Mouse (Mus musculus) cerebellum, postnatal 4 days (tissue): Measurements from ENCODE around the gene Ostc.

ENCODE experiments used
- DNase-seq, 2 experiments: peaks; one replicate each; pipeline ENCODE4 v3.0.0; 2022; ENCODE audit warnings: low spot score in 2 of 2, mixed read lengths in 1 of 2

The Ostc gene

DNA sequence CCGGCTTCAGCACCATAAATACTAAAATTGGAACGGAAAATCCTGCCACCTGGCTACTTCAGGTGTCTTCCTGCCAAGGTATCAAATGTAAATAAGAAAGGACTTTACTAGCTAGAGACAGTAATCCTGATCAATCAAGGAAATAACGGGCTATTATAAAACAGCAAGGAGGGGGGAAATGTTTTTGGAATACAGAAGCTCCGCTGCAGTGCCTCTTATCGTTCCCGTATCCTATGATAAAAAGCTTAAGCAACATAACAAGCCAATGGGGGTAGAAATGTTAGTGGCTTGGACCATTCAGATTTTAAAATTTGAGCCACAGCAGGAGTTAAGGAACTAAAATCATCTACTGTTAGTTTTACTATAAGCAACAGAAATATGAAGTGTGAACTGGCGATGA, 859 bp upstream of the Ostc start:
- DNase-seq, result no peak

DNA sequence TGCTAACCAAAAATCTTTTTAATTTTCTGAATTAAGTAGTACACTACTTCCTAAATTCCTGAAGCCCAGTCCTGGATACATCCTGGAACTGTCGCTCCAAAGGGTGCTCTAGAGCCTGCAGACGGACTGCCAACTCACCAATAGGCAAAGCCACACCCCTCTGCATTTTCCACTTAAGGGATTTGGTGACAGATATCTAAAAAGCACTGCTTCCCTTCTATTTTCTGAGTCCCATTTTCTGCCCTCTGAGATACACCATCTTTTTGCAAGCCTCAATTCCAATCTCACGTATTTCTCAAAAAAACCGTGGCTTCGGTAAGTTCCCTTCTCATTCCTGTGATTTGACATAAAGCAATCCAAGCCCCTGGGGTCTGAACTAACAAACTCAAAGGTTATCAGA, 715 bp downstream of the Ostc start:
- DNase-seq, result no peak

DNA sequence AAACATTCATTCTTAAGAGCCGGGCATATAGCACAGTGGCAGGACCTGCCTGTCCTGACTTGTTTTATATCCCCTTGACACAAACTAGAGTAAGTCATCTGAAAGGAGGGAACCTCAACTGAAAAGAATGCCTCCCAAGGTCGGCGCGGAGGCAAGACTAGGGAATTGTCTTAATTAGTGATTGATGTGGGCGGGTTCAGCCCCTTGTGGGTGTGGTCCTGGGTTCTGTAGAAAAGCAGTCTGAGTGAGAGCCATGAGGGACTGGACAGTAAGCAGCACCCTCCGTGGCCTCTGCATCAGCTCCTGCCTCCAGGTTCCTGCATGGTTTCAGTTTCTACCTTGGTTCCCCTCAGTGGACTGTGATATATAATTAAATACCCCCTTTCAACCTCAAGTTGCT, 7.0 kb downstream of the Ostc start:
- no peak for DNase-seq

DNA sequence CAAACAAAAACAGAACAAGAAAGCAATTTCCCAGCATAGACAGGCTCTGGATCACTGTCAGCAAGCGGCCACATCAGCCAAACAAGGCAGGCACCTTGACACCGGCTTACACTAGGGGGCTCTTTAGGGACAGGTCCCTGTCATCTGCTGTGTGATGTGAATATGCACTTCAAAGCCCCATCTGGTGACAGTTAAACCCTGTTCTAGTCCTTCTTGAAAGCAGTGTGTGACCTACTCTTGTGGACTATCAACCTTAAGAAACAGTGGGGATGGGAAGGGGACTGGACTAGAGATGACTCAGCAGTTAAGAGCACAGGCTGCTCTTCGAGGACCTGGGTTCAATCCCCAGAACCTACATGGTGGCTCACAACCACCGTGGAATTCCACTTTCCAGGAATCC, 11.6 kb downstream of the Ostc start:
- DNase-seq, result no peak

DNA sequence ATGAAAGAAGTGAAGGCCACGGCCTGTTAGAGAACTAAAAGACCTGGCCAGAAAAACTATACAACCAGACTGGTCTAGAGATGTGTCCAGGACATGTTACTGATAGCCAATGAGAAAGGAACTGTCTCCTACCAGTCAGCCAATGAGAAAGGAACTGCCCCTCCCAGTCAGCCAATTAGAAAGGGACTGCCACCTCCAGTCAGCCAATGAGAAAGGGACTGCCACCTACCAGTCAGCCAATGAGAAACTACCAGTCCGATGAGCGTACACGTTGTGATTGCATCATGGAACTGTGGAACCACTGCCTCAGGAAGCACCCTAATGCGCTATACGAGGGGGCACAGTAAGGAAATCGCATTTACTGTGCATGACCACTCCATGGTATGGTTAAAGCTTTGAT, 14.5 kb downstream of the Ostc start:
- no peak for DNase-seq

DNA sequence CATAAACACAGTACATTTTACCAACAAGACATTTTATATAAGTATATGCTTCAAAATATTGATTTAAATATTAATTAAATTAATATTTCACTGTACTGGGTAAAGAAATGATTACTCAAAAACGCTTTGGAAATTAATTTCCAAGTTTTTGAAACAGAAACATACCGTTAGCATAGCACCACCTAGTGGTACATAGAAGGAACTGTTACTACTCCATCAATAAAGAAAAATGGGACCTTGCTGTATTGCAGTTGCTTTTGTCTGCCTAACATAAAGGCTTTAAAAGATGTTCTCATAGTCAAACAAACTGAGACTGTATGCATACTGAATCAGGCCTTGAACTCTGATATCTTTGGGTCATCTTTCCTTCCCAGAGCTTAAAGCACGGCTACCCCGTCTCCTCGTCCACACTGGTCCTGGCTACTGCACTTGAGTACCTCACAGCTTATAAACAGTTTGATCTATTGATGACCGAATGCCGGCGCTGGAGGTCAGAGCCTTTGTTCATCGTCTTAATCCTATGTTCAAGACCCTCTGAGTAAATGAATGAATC, 15.1 kb downstream of the Ostc start:
- DNase-seq, result no peak

DNA sequence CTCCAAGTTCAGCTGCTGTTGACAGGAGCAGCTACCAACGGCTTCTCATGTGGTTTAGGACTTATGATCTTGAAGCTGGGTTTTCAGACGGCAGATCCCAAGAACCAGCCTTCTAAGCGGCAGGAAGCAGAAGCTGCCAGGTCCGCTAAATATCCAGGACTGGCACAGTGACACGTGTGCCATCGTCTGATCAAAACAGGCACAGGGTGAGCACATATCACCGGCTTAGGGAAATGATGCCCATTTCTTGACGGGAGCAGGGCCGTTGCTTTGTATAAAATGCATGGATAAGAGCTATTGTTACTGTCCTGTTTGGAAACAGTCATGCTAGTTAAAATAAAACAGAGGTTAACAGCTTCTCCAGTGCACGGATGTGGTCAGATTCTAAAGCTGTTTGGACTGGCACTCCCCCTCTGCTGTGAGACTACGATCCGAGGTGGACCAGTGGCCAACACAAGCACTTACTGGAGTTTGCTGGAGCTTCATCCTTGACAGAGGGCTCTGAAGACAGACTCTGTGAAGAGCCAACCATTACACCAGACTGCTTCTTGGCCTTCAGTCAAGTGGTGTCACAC, 17.6 kb downstream of the Ostc start:
- no peak for DNase-seq

DNA sequence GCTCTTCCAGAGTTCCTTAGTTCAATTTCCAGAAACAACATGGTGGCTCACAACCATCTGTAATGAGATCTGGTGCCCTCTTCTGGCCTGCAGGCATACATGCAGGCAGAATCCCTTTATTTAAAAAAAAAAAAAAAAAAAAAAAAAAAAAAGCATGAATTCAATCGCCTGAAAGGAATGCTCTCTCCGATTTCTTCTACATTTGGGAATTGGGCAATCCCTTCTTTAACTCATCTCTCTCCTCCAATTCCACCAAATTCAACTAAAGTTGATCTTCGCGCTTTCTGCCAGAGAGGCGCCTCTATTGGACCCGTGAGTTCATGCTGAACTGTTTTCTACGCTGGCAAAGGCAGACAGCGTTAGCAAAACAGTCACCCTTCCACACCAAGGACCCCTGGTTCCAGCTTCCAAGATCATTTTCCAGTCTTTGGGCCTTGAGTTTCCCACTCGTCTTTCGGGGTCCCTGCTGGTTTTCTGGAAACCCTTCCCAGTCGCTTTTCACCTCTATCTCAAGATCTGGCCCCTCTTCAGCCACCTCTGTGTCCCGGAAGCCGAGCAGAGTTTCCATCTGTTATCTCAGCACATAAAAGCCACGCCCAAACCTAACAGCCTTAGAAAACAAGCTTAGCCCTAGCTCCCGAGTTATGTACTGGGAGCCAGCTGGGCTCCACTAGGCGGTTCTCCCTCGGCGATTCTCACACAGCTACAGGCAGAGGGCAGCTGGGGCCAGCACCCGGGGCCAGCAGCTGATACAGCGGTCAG, 18.2 kb downstream of the Ostc start:
- no peak for DNase-seq

DNA sequence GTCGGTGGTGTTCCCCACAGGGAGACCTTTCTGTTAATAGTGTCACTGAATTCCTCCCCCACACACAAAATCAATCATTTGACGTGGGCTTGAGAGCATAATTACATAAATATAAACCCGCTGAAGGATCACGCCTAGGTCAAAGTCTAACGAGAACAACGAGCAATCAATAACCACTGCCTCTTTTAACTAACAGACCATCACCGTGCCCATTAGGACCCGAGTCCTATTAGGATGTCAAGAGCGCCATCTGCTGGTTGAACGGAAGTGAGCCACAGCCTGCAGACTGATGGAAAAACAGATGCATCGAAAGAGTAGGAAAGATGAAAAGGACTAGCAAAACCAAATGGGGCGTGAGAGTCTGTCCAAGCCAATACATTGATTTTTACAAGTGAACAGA, 19.6 kb downstream of the Ostc start:
- peak; percentile 83 to 88 for DNase-seq

DNA sequence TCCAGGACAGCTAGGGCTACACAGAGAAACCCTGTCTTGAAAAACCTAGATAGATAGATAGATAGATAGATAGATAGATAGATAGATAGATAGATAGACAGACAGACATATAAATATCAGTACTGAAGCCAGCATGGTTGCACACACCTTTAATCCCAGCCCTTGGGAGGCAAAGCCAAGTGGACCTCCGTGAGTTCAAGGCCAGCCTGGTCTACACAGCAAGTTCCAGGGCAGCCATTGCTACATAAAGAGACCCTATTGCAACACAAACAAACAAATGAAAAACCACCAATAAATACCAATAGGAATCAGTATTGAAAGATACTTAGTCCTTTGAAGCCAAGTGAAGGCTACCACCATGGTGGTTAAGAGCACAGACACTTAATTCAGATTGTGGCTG, 22.2 kb downstream of the Ostc start:
- DNase-seq, result no peak

DNA sequence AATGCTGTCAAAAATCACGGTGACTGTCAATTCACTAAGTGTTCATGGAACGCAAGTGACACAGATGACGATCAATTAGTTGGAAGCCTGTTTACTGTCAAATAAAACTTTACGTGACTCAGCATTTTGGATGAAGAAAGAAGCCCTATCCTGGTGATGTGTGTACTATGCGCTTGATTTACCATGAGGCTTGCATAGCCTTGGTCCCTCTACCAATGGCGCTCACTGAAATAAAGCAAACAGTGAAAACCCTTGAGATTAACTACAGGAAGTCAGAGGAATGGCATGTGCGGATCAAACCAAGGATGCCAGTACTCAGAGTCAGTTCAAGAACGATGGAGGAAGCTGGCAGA, 24.3 kb downstream of the Ostc start:
- DNase-seq, result no peak

DNA sequence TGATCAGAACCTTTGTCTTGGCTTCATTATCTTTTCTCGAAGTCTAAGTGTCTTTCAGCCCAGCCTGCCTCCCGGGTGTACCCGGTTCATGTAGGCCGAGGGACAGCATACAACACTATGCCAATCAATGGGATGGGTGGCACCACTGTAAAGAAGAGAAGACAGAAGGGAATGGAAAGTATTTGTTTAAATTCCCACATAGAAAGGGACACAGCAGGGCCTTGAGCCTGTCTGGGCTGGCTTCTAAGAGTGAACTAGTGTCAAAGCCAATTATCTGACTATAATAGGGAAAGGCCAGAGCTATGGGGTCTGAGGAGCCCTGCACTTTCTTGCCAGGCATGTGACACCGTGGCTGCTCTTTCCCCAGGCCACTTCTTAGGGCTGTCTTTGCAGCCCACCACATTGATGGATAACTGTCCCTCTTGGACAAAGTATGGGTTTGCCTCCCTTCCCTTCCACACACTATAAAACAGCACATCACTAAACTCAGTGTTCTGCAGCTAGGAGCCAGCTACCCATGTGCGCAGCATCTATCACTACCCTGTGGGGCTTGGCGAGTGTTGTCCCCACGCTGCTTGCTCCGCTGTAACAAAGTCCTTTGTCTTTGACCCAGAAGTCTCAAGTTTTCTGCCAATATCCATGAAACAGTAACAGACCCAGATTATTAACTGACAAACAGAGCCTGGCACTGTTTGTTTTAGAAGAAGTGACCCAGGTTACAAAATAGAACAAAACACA, 24.8 kb downstream of the Ostc start:
- no peak for DNase-seq

DNA sequence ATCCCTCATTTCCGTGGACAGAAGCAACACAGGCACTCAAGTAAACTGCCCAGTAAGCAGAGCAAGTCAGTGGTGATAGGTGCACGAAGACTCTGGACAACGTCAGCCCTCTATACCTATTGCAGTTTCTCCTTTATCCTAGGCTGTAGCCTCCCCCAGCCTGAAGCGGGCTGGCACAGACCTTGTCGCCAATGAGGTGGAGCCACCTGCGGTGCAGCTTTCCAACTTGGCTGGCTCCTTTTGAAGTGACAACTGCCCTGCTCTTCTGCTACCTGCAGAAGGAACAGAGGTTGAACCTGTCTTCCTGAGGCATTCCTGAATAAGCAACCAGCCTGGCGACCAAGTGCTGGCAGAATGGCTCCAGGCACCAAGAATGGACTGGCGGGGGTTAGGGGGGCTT, 25.4 kb downstream of the Ostc start:
- DNase-seq, result no peak

DNA sequence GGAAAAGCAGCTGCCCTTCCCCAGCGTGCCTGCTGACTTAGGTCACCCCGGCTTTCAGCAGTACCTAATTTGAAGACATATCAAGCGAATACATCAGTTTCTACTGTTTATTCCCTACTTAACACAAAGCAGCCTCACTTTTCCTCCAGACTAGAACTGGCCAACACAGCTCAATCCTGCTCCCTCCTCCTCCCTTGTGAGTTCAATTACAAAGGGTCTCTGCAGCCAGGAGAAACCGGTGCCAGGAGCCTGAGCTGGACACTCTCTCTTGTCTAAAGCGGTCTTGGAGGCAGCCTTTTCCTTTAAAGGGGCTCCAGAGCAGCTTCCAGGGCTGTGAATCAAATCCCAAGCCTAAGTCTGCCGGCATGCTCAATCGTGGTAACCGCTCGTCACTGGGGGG, 27.1 kb downstream of the Ostc start:
- DNase-seq, result no peak

DNA sequence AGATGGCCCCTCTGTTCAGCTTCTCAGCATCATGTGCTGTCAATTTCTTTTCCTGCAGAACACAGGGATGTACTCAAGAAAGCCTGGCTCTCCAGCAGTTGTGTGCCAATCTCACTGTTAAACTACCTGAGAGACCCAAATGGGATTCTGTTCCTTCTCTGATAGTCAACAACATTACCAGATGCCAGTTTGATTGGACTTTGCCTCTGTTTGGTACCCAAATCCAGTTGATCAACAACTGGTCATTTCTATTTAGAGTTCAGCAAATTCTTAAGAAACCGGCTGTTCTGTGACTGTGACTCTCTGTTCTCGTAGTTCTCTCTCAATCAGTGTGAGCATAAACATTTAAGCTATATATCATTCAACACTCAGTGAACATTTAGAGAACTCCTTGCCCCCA, 28.0 kb downstream of the Ostc start:
- DNase-seq, result no peak

DNA sequence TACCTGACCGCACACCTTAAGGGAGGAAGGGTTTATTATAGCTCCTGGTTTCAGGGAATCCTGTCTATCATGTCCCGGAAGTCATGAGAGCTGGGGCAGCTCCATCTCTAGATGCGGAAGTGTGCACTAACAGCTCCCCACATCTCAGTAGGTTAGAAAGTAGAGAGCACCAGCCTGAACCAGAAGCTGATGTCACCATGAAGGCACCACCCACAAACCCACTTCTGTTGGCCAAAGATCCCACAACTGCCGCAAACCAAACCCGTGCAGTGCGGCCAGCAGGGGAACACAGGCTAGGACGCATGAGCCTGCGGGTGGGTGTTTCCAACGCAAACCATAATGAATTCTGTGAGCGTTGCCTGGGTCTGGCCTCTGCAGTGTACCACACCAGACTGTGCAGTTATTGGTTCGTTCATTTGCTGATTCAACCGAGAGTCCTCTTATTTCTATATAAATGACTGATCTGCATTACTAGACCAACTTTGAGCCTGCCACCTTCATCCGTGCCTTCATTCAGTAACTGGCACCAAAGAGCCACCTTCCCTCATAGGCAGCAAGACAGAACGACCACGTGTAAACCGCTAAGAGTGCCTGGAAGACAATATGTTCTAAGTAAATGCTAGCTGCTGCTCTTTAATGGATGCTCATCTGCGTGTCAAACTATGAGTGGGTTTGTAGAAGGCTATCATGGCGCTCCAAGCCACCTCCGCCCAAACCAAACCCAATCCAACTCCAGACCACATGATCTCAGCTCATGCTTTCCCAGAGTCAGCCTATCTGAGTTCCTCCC, 31.4 kb downstream of the Ostc start:
- DNase-seq, result no peak

DNA sequence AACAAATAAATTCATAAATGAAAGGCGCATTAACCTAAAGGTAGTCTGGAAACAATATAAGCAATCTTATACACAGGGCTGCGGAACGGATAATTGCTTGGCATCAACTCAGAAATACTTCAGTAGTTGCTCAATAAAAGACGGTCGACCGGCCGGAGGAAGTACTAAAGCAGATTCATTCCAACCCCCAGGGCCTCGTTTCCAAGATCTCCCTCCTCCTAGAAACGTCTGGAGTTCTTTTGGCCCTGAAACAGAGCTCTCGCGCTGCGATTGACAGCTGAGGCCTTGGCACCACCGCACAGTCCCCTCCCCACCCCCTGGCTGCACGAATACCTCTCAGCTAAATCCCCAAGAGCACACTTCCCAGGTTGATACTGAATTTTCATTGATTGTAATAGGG, 38.0 kb downstream of the Ostc start:
- no peak for DNase-seq

DNA sequence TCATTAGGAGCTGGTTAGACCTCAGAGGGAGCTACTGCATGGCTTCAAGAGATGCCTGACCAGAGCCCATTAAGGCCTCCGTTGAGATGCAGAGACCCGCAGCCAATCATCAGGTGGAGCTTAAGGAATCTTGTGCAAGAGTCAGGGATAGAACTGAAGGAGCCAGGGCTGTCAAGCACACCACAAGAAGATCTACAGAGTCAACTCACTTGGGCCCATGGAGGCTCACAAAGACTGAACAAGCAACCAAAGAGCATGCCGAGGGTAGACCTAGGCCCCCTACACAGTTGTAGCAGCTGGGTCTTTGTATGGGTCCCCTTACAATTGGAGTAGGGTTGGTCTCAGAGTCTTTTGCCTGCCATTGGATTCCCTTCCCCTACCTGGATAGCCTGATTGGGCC, 46.7 kb downstream of the Ostc start:
- DNase-seq, result no peak

DNA sequence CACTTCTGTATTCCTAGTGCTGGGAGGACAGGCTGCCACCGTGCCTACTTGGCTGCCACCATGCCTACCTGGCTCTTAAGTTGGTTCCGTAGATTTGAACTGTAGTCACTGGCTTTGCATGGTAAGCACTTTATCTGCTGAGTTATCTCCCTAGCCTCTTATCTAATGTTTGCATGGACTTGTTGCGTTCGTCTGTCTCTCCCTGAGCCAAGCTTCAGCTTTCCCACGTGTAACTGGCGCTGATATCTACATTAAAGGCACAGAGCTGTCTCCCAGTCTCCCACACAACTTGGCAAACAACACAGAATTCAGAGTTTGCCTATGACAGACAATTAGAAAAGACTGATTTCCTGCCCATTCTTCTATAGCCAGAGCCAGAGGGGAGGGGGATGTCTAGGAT, 48.6 kb downstream of the Ostc start:
- DNase-seq, result no peak

DNA sequence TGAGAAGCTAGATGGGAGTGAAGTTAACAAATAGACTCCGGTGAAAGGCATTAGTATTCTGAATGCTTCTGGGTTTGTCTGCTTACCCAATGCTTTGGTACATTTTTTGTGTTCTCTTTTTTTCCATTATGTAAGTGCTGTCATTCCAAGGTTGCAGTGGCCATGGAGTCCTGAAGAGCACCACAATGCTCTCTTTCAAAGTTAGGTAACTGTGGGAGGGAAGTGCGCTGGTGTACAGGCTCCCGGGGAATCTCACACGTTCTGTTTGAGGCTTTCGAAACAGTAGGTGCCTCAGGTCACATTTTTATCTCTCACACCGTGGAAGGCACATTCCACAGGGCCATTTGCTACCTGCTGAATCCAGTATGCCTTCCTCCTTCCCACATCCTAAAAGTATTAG, 59.7 kb downstream of the Ostc start:
- DNase-seq, result no peak

DNA sequence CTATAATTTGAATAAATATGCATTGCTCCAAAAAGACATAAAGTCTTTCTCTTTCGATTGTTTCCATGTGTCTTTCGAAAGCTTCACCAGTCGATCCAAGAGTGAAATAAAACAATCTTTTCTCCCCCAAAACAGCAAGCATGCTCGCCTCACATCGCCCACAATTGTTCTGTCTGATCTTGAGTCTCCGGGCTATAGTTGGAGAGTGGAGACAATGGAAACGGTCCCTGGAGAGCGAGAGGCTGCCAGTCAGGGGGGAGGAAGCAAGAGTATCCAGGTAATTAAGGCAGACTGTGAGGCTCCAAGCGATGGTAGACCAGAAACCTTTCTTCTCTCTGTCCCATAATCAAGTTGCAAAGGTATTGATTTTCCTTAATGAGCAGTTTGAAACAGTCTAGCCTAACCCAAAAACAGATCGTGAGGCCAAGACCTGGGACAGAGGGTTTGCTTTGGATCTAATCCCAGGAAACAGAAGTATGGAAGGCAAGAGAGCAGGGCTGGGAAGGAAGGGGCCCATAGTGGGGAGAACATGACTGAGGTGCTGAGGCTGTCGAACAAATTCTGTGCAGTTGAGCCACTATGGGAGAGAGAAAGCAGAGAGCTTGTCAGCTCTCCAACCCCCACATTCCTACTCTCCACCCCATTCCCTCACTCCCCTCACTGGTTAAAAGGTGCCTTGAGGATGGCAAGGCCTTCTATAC, 63.0 kb downstream of the Ostc start:
- no peak for DNase-seq
